9 mouse cellular contexts compared by ENCODE assay signal in genomic region chr17:32951441-32951840, GRCm38 (mm10). TPM values are rescaled to one million over a fixed set of nuclear protein-coding genes. Genes with fewer than 3 reads are reported as not detected.
A peak's percentile ranks its signal among the peaks of the same experiment; 100 is the strongest.
DNase-seq lines count a peak whose midpoint lies in the region; ATAC-seq and TF ChIP-seq lines count a peak whose summit lies in the region.
"Had no signal": no experiment of that assay in that cellular context is flagged by ENCODE, and none has a peak within 500 bp of the region (broad histone marks: within the 10 kb centered on the region; RNA-seq: fewer than 3 reads in every experiment).

No protein-coding gene starts in this region.

- H3K4me2 ChIP-seq in CH12.LX (ENCODE audit: insufficient read depth, low read depth, poor library complexity, severe bottlenecking) = no peak overlapping the region

- no peaks in the 10 kb centered on the region for H3K79me2 ChIP-seq in CH12.LX (replicated peaks; ENCODE audit: control insufficient read depth, extremely low read depth, insufficient read depth, poor library complexity, severe bottlenecking)
- H3K79me2 ChIP-seq in heart, adult 2 months (replicated peaks; ENCODE audit: control insufficient read depth, insufficient read depth, low read length) = no peaks in the 10 kb centered on the region

- peak; percentile 47 for TF ChIP-seq RAD21 in CH12.LX (IDR thresholded peaks at IDR 0.05; ENCODE audit: low read depth, low read length)

- ATAC-seq in common myeloid progenitor, adult 5-6 weeks (replicated peaks; ENCODE audit: low read depth, poor library complexity, severe bottlenecking) = peak; percentile 60

- no peaks in the 10 kb centered on the region for H3K9me3 ChIP-seq in CH12.LX (replicated peaks; ENCODE audit: low read length)

- H3K27me3 ChIP-seq in CH12.LX (replicated peaks) = no peaks in the 10 kb centered on the region
- H3K27me3 ChIP-seq in heart, adult 2 months (ENCODE audit: control insufficient read depth, insufficient read depth, low read length) = no peaks in the 10 kb centered on the region

- WGBS in heart, adult 2 months = 23% methylated on average over 16 of the region's 16 CpGs

- no peak for TF ChIP-seq EP300 in CH12.LX (IDR thresholded peaks at IDR 0.05; ENCODE audit: low read length)
- TF ChIP-seq EP300 in heart, adult 2 months (IDR thresholded peaks at IDR 0.05; ENCODE audit: insufficient read depth, low read depth, low read length) = 0 out of 2 replicates have a peak, but pooled peaks have one; percentile 58

- no peak overlapping the region for H3K4me3 ChIP-seq in CH12.LX (replicated peaks in 1 of 3; ENCODE audit: low read depth in 2 of 3, low read length in 2 of 3, poor library complexity in 1 of 3)
- no peak overlapping the region for H3K4me3 ChIP-seq in heart, adult 2 months

- H3K27ac ChIP-seq in CH12.LX (ENCODE audit: insufficient read depth, low read depth) = no peak overlapping the region
- H3K27ac ChIP-seq in heart, adult 2 months = no peak overlapping the region

- TF ChIP-seq CTCF in CH12.LX (conservative IDR thresholded peaks at IDR 0.05 in 1 of 2, IDR thresholded peaks at IDR 0.05 in 1 of 2; ENCODE audit: low read depth in 2 of 2, low read length in 2 of 2) = peak in 1 of 2 experiments; percentile 71; a peak in 3 of 4 replicates
- peak; percentile 86 for TF ChIP-seq CTCF in heart, adult 2 months (IDR thresholded peaks at IDR 0.05)

- no peak for TF ChIP-seq POLR2A in CH12.LX (IDR thresholded peaks at IDR 0.05; ENCODE audit: low read depth, low read length)
- no peak for TF ChIP-seq POLR2A in heart, adult 2 months (IDR thresholded peaks at IDR 0.05; ENCODE audit: insufficient read depth, low read depth, low read length)

- intact Hi-C loops in heart, adult 2 months (cut with DNase I) = loop anchor here (1.0 to 5.0 kb wide), 5 partner anchors 13 to 399 kb away; partner anchors contain the start of gene Zfp472

- DNase-seq in CH12.LX (ENCODE audit: extremely low read depth) (peak; percentile 67), adipocyte (ENCODE audit: low spot score) (peak; percentile 73)
- DNase-seq in heart, adult 2 months = peak; percentile 75 to 88
- DNase-seq in layer of hippocampus, adult 9-10 months (ENCODE audit: low spot score) = peak; percentile 64
- DNase-seq in lung, postnatal 14 days = peak; percentile 91
- peak; percentile 96 for DNase-seq in right cerebral cortex, postnatal 14 days
- DNase-seq in urinary bladder, postnatal 14 days (ENCODE audit: low spot score) = peak; percentile 88

- peaks cover 0 to 8% of the 10 kb centered on the region in 2 experiments for H3K36me3 ChIP-seq in CH12.LX (replicated peaks in 1 of 2; ENCODE audit: control insufficient read depth in 1 of 2, insufficient read depth in 1 of 2, low read length in 1 of 2)
- H3K36me3 ChIP-seq in heart, adult 2 months (ENCODE audit: control insufficient read depth, insufficient read depth, low read length) = no peaks in the 10 kb centered on the region

- H3K4me1 ChIP-seq in CH12.LX (ENCODE audit: control insufficient read depth in 1 of 2, insufficient read depth in 2 of 2) = peaks cover 1 to 12% of the 10 kb centered on the region in 2 experiments
- peaks cover 8% of the 10 kb centered on the region for H3K4me1 ChIP-seq in heart, adult 2 months (ENCODE audit: control insufficient read depth, insufficient read depth, low read length)

- dilution Hi-C loops in CH12.LX (cut with MboI; ENCODE audit: extremely low pct_ligation_motif_present, extremely low pct_unique_long_range_greater_than_20kb, low sequenced_read_pairs) = no loop called here

- in situ Hi-C loops in CH12.LX (cut with MboI; ENCODE audit: low pct_ligation_motif_present, low pct_unique_long_range_greater_than_20kb, low sequenced_read_pairs) = no loop called here

- H3K9ac ChIP-seq in CH12.LX (ENCODE audit: insufficient read depth, low read depth) = no peak overlapping the region
- no peak overlapping the region for H3K9ac ChIP-seq in heart, adult 2 months (ENCODE audit: low read depth, low read length)

TF ChIP-seq in CH12.LX, 34 proteins besides CTCF, POLR2A, EP300 and RAD21:
- TF ChIP-seq TBP (conservative IDR thresholded peaks at IDR 0.05; ENCODE audit: low read depth, low read length) (no peak), SMC3 (IDR thresholded peaks at IDR 0.05; ENCODE audit: low read depth, low read length) (peak; percentile 65)

RNA-seq across cellular contexts. Expression of gene Cyp4f13, which starts 4.2 kb away (rescaled TPM):
- total RNA-seq in CH12.LX (2012; rRNA removed) = 13.1 and 18.6 TPM in 2 replicates
- total RNA-seq in CH12.LX (2014; rRNA removed) = 9.7 and 11.9 TPM in 2 replicates
- polyA plus RNA-seq in CH12.LX (2012; ENCODE audit: insufficient read length, low read depth) = 12.2 and 18.5 TPM in 2 replicates
- 8.2 and 10.7 TPM in 2 replicates for total RNA-seq in common myeloid progenitor, adult 5-6 weeks (2017)
- 10 to 100 TPM; 11.2 to 12.7 TPM for total RNA-seq in heart, adult 2 months (2021)
- polyA plus RNA-seq in heart, adult 2 months (2012; rRNA removed) = 21.1 and 22.9 TPM in 2 replicates

RNA-seq across cellular contexts. Expression of gene Zfp472, which starts 14.2 kb away (rescaled TPM):
- total RNA-seq in CH12.LX (2012; rRNA removed) (9.7 and 12.9 TPM in 2 replicates), CH12.LX (2014; rRNA removed) (27.8 and 31.5 TPM in 2 replicates)
- polyA plus RNA-seq in CH12.LX (2012; ENCODE audit: insufficient read length, low read depth) = 12.4 and 13.6 TPM in 2 replicates
- total RNA-seq in common myeloid progenitor, adult 5-6 weeks (2017) = 16.7 and 18.8 TPM in 2 replicates
- 1 to 10 TPM; 2.3 to 2.7 TPM for total RNA-seq in heart, adult 2 months (2021)
- 0.62 and 0.79 TPM in 2 replicates for polyA plus RNA-seq in heart, adult 2 months (2012; rRNA removed)

RNA-seq across cellular contexts. Expression of gene Cyp4f14, which starts 34.3 kb away (rescaled TPM):
- total RNA-seq in CH12.LX (2012; rRNA removed) = not detected in 2 replicates
- total RNA-seq in CH12.LX (2014; rRNA removed) = not detected in 2 replicates
- polyA plus RNA-seq in CH12.LX (2012; ENCODE audit: insufficient read length, low read depth) = not detected in 2 replicates
- total RNA-seq in common myeloid progenitor, adult 5-6 weeks (2017) = not detected in 2 replicates
- total RNA-seq in heart, adult 2 months (2021) = under 1 TPM in 1 of 2 experiments, not detected in 1; 0.16 TPM
- 0.25 and 0.44 TPM in 2 replicates for polyA plus RNA-seq in heart, adult 2 months (2012; rRNA removed)
- polyA plus RNA-seq: lung, embryonic 16.5 days had no signal

RNA-seq across cellular contexts. Expression of gene Zfp952, which starts 41.5 kb away (rescaled TPM):
- 4.2 and 4.5 TPM in 2 replicates for total RNA-seq in CH12.LX (2012; rRNA removed)
- total RNA-seq in CH12.LX (2014; rRNA removed) = 5.7 TPM in 2 replicates
- polyA plus RNA-seq in CH12.LX (2012; ENCODE audit: insufficient read length, low read depth) = 4.3 and 5.5 TPM in 2 replicates
- total RNA-seq in common myeloid progenitor, adult 5-6 weeks (2017) = 6.2 and 10.3 TPM in 2 replicates
- 1 to 10 TPM; 6.0 to 8.7 TPM for total RNA-seq in heart, adult 2 months (2021)
- 2.2 and 4.5 TPM in 2 replicates for polyA plus RNA-seq in heart, adult 2 months (2012; rRNA removed)

RNA-seq across cellular contexts. Expression of gene Zfp870, which starts 60.0 kb away (rescaled TPM):
- 3.4 and 3.5 TPM in 2 replicates for total RNA-seq in CH12.LX (2012; rRNA removed)
- total RNA-seq in CH12.LX (2014; rRNA removed) = 5.8 and 6.4 TPM in 2 replicates
- 8.6 and 10.4 TPM in 2 replicates for polyA plus RNA-seq in CH12.LX (2012; ENCODE audit: insufficient read length, low read depth)
- 2.5 and 7.3 TPM in 2 replicates for total RNA-seq in common myeloid progenitor, adult 5-6 weeks (2017)
- 1 to 10 TPM; 5.4 to 7.3 TPM for total RNA-seq in heart, adult 2 months (2021)
- polyA plus RNA-seq in heart, adult 2 months (2012; rRNA removed) = 1.3 and 2.7 TPM in 2 replicates
